Mouse (Mus musculus) E14TG2a.4 (cell line): ENCODE results near the gene Tfip11.

Experiments used
- CTCF ChIP-seq: conservative IDR thresholded peaks from 2 replicates; pipeline ENCODE4 v1.5.1; 2014; ENCODE audit warnings: low read length
- NANOG ChIP-seq: IDR thresholded peaks from 2 replicates; pipeline ENCODE4 v1.6.1; 2014; ENCODE audit warnings: borderline replicate concordance, low read length, mixed read lengths
- POU5F1 ChIP-seq: IDR thresholded peaks from 2 replicates; pipeline ENCODE4 v1.6.1; 2014; ENCODE audit warnings: low read length, borderline replicate concordance

GRCm38 (mm10) chr5:112286608-112286983 is 39.6 kb upstream of the Tfip11 start:
- TF ChIP-seq CTCF (no peak), POU5F1 (no peak), NANOG (no peak)
